Mouse (Mus musculus) cerebellum, adult 2 months (tissue): ENCODE results near the gene Pmm1.

Source experiments
- CTCF ChIP-seq: fragments of 200-500 bp; IDR thresholded peaks from 2 replicates; pipeline ENCODE4 v1.5.1; 2011; ENCODE audit warnings: low read depth, mild to moderate bottlenecking, control low read depth, low read length, moderate library complexity, borderline replicate concordance; ENCODE audit not compliant: insufficient read depth
- POLR2A ChIP-seq: fragments of 200-500 bp; IDR thresholded peaks from 2 replicates; pipeline ENCODE4 v1.6.1; 2011; ENCODE audit warnings: low read length, control low read depth, borderline replicate concordance; ENCODE audit not compliant: insufficient read depth

GRCm38 (mm10) chr15:81982173-81982572 is 21.4 kb upstream of the Pmm1 start:
- no peak for TF ChIP-seq CTCF
- no peak for TF ChIP-seq POLR2A
